Mouse (Mus musculus) erythroid progenitor cell, adult 5-6 weeks (primary cell): ENCODE data around the gene Susd1. TPM values are rescaled to one million over a fixed set of nuclear protein-coding genes. Genes with fewer than 3 reads are reported as not detected.

Experiments used
- ATAC-seq: replicated peaks from 2 replicates; pipeline ENCODE4 v1.8.0; 2016; ENCODE audit warnings: moderate number of reproducible peaks, mild to moderate bottlenecking, moderate TSS enrichment, inconsistent platforms; ENCODE audit not compliant: poor library complexity, low FRiP score, severe bottlenecking
- total RNA-seq, 2 experiments: library from RNA; stranded (forward) in 1 of 2; stranded (reverse) in 1 of 2; fragments of 150-400 nt in 1 of 2; fragments of 186-747, 209-891 nt in 1 of 2; gene quantifications; 2 replicates each; pipeline versions ENCODE4 v1.2.3 to v1.2.4; 2015 to 2017; ENCODE audit warnings: low replicate concordance in 2 of 2

Susd1 gene
- total RNA-seq, 2 experiments from 2014 or later, result 24.7 to 42.8 TPM

- ATAC-seq, result no peak
Observed at GRCm38 (mm10) chr4:59385254-59385895, 53.1 kb downstream of the Susd1 start.

- no peak for ATAC-seq
Observed at GRCm38 (mm10) chr4:59383791-59384190, 54.6 kb downstream of the Susd1 start.

GRCm38 (mm10) chr4:59382131-59382530 lies 56.3 kb downstream of the Susd1 start:
- ATAC-seq, result no peak

- ATAC-seq, result no peak
Observed at GRCm38 (mm10) chr4:59381007-59381743, 57.3 kb downstream of the Susd1 start.

GRCm38 (mm10) chr4:59380478-59380877 lies 58.0 kb downstream of the Susd1 start:
- no peak for ATAC-seq

- no peak for ATAC-seq
Observed at GRCm38 (mm10) chr4:59379876-59380275, 58.6 kb downstream of the Susd1 start.

GRCm38 (mm10) chr4:59378631-59379030 lies 59.8 kb downstream of the Susd1 start:
- no peak for ATAC-seq

- no peak for ATAC-seq
Observed at GRCm38 (mm10) chr4:59374271-59374938, 64.0 kb downstream of the Susd1 start.

- ATAC-seq, result 0 out of 2 replicates have a peak, but pooled peaks have one; percentile 33
Observed at GRCm38 (mm10) chr4:59372546-59373157, 65.8 kb downstream of the Susd1 start.

- no peak for ATAC-seq
Observed at GRCm38 (mm10) chr4:59371910-59372309, 66.5 kb downstream of the Susd1 start.

GRCm38 (mm10) chr4:59369941-59370340 lies 68.5 kb downstream of the Susd1 start:
- no peak for ATAC-seq

- ATAC-seq, result no peak
Observed at GRCm38 (mm10) chr4:59368118-59368517, 70.3 kb downstream of the Susd1 start.

GRCm38 (mm10) chr4:59366206-59366605 lies 72.2 kb downstream of the Susd1 start:
- no peak for ATAC-seq

- no peak for ATAC-seq
Observed at GRCm38 (mm10) chr4:59365571-59365970, 72.9 kb downstream of the Susd1 start.

GRCm38 (mm10) chr4:59364229-59365173 lies 73.9 kb downstream of the Susd1 start:
- no peak for ATAC-seq

- no peak for ATAC-seq
Observed at GRCm38 (mm10) chr4:59363041-59363440, 75.4 kb downstream of the Susd1 start.

GRCm38 (mm10) chr4:59360704-59361103 lies 77.7 kb downstream of the Susd1 start:
- peak; percentile 83 for ATAC-seq

- ATAC-seq, result peak; percentile 79
Observed at GRCm38 (mm10) chr4:59359921-59360320, 78.5 kb downstream of the Susd1 start.

GRCm38 (mm10) chr4:59358960-59359359 lies 79.5 kb downstream of the Susd1 start:
- peak; percentile 37; the same call in 1 of the 2 replicates for ATAC-seq
